Mouse (Mus musculus) bone marrow, adult 2 months (tissue): ENCODE measurements around the gene Nudcd3. TPM values are rescaled to one million over a fixed set of nuclear protein-coding genes. Genes with fewer than 3 reads are reported as not detected.

Experiments used
- H3K27ac ChIP-seq: fragments of 200-500 bp; 2 replicates; pipeline ENCODE4 v1.5.1; 2012; ENCODE audit warnings: low read depth, mild to moderate bottlenecking, control low read depth, inconsistent platforms, low read length; ENCODE audit not compliant: control insufficient read depth, poor library complexity, insufficient read depth
- H3K4me1 ChIP-seq: fragments of 200-500 bp; 2 replicates; pipeline ENCODE4 v1.6.1; 2011; ENCODE audit warnings: low read length; ENCODE audit not compliant: control insufficient read depth, insufficient read depth
- H3K4me3 ChIP-seq: fragments of 200-500 bp; replicated peaks from 2 replicates; pipeline ENCODE3; 2011; ENCODE audit warnings: mild to moderate bottlenecking, low read depth, low read length, control low read depth; ENCODE audit not compliant: control insufficient read depth
- CTCF ChIP-seq: fragments of 200-500 bp; IDR thresholded peaks from 2 replicates; pipeline ENCODE4 v1.5.1; 2011; ENCODE audit warnings: low read length, control low read depth; ENCODE audit not compliant: control insufficient read depth, insufficient read depth
- POLR2A ChIP-seq: fragments of 200-500 bp; IDR thresholded peaks from 2 replicates; pipeline ENCODE4 v1.6.1; 2011; ENCODE audit warnings: low read depth, mild to moderate bottlenecking, control low read depth, low read length, borderline replicate concordance; ENCODE audit not compliant: control insufficient read depth
- WGBS: fragments of 180-500 bp; shearing (Covaris S2); methylation state at CpG from one replicate; pipeline ENCODE4 v1.1.7; 2018; 5-methylcytosine and 5-hydroxymethylcytosine counted together
- polyA plus RNA-seq: library from polyadenylated mRNA; stranded (reverse); fragments of >200 nt; gene quantifications from 2 replicates; pipeline ENCODE4 v1.2.4, GENCODE M21; 2011; ENCODE audit warnings: low replicate concordance; ENCODE audit not compliant: missing spikeins, insufficient read depth, insufficient read length

Nudcd3 gene
- polyA plus RNA-seq, 1 experiment: 25.4 TPM

DNA sequence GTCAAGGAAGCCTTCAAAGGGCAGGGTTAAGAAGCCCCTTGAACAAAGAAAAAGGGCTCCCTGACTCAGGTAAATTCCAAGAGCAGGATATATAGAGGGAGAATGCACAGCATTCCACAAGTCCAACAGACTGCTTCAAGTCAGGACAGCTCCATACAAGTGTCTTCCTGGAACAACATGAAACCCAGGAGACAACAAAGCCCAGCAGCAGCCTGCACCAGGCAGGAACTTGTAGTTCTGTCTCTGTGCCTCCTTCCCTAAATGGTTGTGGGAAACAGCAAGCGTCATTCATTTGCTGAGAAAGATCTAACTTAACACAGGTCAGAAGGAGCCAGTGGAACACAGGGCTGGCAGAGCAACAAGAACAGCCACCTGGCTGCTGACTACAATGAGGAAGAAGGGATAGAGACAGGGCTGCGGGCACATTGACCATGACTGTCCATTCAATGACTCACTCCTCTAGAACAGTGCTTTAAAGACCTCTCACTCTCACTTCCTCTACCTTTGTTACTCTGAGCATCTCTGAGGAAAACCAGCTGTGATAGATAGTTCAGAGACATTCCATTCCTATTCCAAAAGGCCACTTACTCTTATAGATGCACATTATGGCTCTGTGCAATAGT is 31.1 kb downstream of the Nudcd3 start:
- no peaks in the 10 kb centered on the region; the same call in 1 of the 2 replicates for H3K4me1 ChIP-seq
- 23% methylated on average over 2 of the region's 2 CpGs for WGBS
- no peak for TF ChIP-seq CTCF
- no peak for TF ChIP-seq POLR2A

GRCm38 (mm10) chr11:6166351-6166750 is 33.9 kb downstream of the Nudcd3 start:
- 91% methylated on average over 12 of the region's 12 CpGs for WGBS
- TF ChIP-seq CTCF: no peak
- no peak for TF ChIP-seq POLR2A
- H3K4me3 ChIP-seq: no peak overlapping the region
- no peak overlapping the region for H3K27ac ChIP-seq
- no peaks in the 10 kb centered on the region; the same call in 1 of the 2 replicates for H3K4me1 ChIP-seq

More for the DNA sequence above, 31.1 kb downstream of the Nudcd3 start:
- Histone ChIP-seq H3K27ac (no peak overlapping the region), H3K4me3 (no peak overlapping the region)

GRCm38 (mm10) chr11:6165391-6166081 is 34.7 kb downstream of the Nudcd3 start:
- TF ChIP-seq CTCF: no peak
- TF ChIP-seq POLR2A: no peak
- WGBS: 82% methylated on average over 7 of the region's 7 CpGs
- no peak overlapping the region for H3K27ac ChIP-seq
- no peak overlapping the region for H3K4me3 ChIP-seq
- no peaks in the 10 kb centered on the region; the same call in 1 of the 2 replicates for H3K4me1 ChIP-seq

- 90% methylated on average over 7 of the region's 7 CpGs for WGBS
- no peaks in the 10 kb centered on the region; the same call in 1 of the 2 replicates for H3K4me1 ChIP-seq
- no peak overlapping the region for H3K4me3 ChIP-seq
- no peak for TF ChIP-seq POLR2A
- no peak for TF ChIP-seq CTCF
- H3K27ac ChIP-seq: no peak overlapping the region
Observed at GRCm38 (mm10) chr11:6164781-6165180, 35.4 kb downstream of the Nudcd3 start.

DNA sequence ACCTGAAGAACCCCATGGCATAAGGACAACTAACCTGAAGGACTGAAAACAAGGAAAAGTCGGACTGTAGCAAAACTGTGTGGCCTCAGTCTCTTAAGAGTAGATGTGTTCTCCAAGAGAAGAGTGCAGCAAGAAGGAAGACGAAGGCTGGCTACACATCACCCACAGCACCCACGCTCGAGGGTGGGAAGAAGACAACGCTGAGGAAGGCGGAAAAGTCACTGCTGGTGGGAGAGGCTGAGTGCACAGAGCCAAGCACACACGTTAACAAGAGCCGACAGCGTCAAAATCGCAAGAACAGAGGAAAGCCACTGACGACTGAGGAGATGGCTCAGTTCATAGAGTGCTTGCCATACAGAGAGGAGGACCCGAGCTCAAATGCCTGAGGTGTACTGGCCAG is 36.5 kb downstream of the Nudcd3 start:
- H3K27ac ChIP-seq: no peak overlapping the region
- no peak overlapping the region for H3K4me3 ChIP-seq
- no peaks in the 10 kb centered on the region; the same call in 1 of the 2 replicates for H3K4me1 ChIP-seq
- 89% methylated on average over 12 of the region's 12 CpGs for WGBS
- TF ChIP-seq POLR2A: no peak
- TF ChIP-seq CTCF: no peak

- 87% methylated on average over 3 of the region's 3 CpGs for WGBS
- Histone ChIP-seq H3K27ac (no peak overlapping the region), H3K4me3 (no peak overlapping the region), H3K4me1 (no peaks in the 10 kb centered on the region; the same call in 1 of the 2 replicates)
- TF ChIP-seq POLR2A (no peak), CTCF (no peak)
Observed at GRCm38 (mm10) chr11:6163062-6163461, 37.2 kb downstream of the Nudcd3 start.

GRCm38 (mm10) chr11:6161549-6161948 is 38.7 kb downstream of the Nudcd3 start:
- Histone ChIP-seq H3K4me1 (no peaks in the 10 kb centered on the region; the same call in 1 of the 2 replicates), H3K4me3 (no peak overlapping the region), H3K27ac (no peak overlapping the region)
- no peak for TF ChIP-seq POLR2A
- no peak for TF ChIP-seq CTCF

DNA sequence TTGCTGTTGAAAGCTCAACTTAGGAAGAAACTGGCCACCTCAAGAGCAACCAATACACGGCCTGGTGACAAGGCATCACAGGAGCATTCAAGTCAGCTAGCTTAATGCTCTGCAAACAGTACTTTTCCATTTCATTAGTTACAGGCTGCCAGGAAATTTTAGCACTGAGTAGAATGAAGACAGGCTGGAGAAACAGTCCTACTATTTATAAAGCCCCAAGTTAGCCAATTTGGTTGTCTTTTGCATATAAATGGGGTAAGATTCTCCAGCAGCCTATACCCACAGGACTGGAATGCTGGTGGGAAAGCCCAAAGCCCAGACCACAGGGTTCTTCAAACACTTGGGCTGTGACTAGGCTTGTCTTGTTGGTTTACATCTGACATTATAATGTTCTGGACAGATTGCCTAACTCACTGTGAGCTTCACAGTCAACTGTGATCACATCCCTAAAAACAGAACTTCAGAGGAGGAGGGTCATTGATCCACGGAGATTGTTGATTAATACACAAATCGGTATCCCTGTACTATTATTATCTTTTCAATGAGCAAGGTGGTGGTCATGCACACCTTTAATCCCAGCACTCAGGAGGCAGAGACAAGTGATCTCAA is 39.4 kb downstream of the Nudcd3 start:
- Histone ChIP-seq H3K4me1 (no peaks in the 10 kb centered on the region; the same call in 1 of the 2 replicates), H3K27ac (no peak overlapping the region), H3K4me3 (no peak overlapping the region)
- TF ChIP-seq POLR2A (no peak), CTCF (no peak)
- 76% methylated on average over 3 of the region's 3 CpGs for WGBS
